In the genomic region with DNA sequence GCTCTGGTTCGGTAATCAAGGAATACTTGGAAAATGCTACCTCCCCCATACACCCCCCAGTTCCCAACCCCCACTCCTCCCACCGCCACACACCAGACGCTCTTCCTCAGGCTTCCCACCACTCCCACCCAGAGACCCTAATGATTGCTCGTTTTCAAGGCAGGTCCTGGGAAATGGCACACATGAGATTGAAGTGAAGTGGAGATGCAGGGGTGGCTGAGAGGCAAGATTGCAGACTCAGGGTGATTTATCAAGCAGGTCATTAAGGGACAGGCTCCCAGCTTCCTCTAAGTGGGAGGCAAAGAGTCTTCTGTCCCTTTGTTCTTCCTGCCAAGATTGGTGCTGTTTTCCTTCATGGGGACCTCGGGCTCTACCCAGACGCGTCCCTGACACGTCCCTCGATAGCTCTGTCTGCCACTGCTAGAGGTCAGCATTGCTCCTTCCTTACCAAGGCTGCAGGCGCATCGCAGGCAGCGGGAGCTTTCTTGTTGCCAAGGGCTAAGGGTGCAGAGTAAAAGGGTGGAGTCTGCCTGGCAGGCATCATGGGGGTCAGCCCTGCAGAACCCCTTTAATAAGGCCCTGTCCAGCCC, we compare ENCODE assay signal across 8 mouse cellular contexts.
DNase-seq lines count a peak whose midpoint lies in the region; ATAC-seq and TF ChIP-seq lines count a peak whose summit lies in the region.

No protein-coding gene starts in this region.

- peak; percentile 51 for TF ChIP-seq CTCF in ES-Bruce4 (IDR thresholded peaks at IDR 0.05; ENCODE audit: low read depth, low read length)
- peak; percentile 46 for TF ChIP-seq CTCF in liver, embryonic 14.5 days (IDR thresholded peaks at IDR 0.05; ENCODE audit: low read depth)
- no peak for TF ChIP-seq CTCF in thymus, adult 2 months (IDR thresholded peaks at IDR 0.05; ENCODE audit: borderline replicate concordance, control insufficient read depth, extremely low read depth, insufficient read depth, low read length, poor library complexity)

- H3K36me3 ChIP-seq in ES-Bruce4 (ENCODE audit: control insufficient read depth, insufficient read depth, low read length, poor library complexity, severe bottlenecking) = no peaks in the 10 kb centered on the region
- H3K36me3 ChIP-seq in liver, embryonic 14.5 days (replicated peaks; ENCODE audit: control insufficient read depth, insufficient read depth, low read depth) = no peaks in the 10 kb centered on the region
- H3K36me3 ChIP-seq in neural tube, embryonic 14.5 days (ENCODE audit: control insufficient read depth, insufficient read depth, low read length) = no peaks in the 10 kb centered on the region
- no peaks in the 10 kb centered on the region for H3K36me3 ChIP-seq in thymus, adult 2 months (ENCODE audit: control insufficient read depth, insufficient read depth, low read length)

- no peak overlapping the region for H3K4me3 ChIP-seq in ES-Bruce4 (ENCODE audit: low read depth, low read length)
- H3K4me3 ChIP-seq in liver, embryonic 14.5 days (ENCODE audit: insufficient read depth in 1 of 2, low read depth in 2 of 2, low read length in 2 of 2) = no peak overlapping the region
- H3K4me3 ChIP-seq in neural tube, embryonic 14.5 days (ENCODE audit: low read depth, low read length) = no peak overlapping the region
- no peak overlapping the region for H3K4me3 ChIP-seq in thymus, adult 2 months (ENCODE audit: control insufficient read depth, insufficient read depth, low read length)

- H3K4me1 ChIP-seq in ES-Bruce4 (ENCODE audit: control insufficient read depth, insufficient read depth, low read length) = no peaks in the 10 kb centered on the region
- peaks cover 0 to 6% of the 10 kb centered on the region in 2 experiments; a peak in 1 of 4 replicates for H3K4me1 ChIP-seq in liver, embryonic 14.5 days (replicated peaks; ENCODE audit: control insufficient read depth in 2 of 2, insufficient read depth in 2 of 2, low read length in 1 of 2)
- peaks cover 3% of the 10 kb centered on the region; the same call in 1 of the 2 replicates for H3K4me1 ChIP-seq in neural tube, embryonic 14.5 days (ENCODE audit: control insufficient read depth, insufficient read depth, low read length)
- H3K4me1 ChIP-seq in thymus, adult 2 months (replicated peaks; ENCODE audit: control insufficient read depth, insufficient read depth, low read length) = no peaks in the 10 kb centered on the region

- no peak overlapping the region for H3K27ac ChIP-seq in ES-Bruce4 (ENCODE audit: insufficient read depth, low read length)
- H3K27ac ChIP-seq in liver, embryonic 14.5 days = no peak overlapping the region
- H3K27ac ChIP-seq in neural tube, embryonic 14.5 days (ENCODE audit: low read depth, low read length) = no peak overlapping the region
- no peak overlapping the region for H3K27ac ChIP-seq in thymus, adult 2 months (ENCODE audit: control insufficient read depth, insufficient read depth, low read length)

- intact Hi-C loops in heart, postnatal 10 days (cut with DNase I) = loop anchor here (2.0 to 5.0 kb wide), 3 partner anchors 58 to 291 kb away; no protein-coding TSS in a partner anchor

- no peak overlapping the region for H3K9ac ChIP-seq in ES-Bruce4 (ENCODE audit: low read depth, poor library complexity, severe bottlenecking)
- H3K9ac ChIP-seq in liver, embryonic 14.5 days (replicated peaks) = no peak overlapping the region
- H3K9ac ChIP-seq in neural tube, embryonic 14.5 days (replicated peaks; ENCODE audit: low read depth, low read length) = no peak overlapping the region

- TF ChIP-seq POLR2A in ES-Bruce4 (IDR thresholded peaks at IDR 0.05; ENCODE audit: insufficient read depth, low read length) = no peak
- no peak for TF ChIP-seq POLR2A in thymus, adult 2 months (IDR thresholded peaks at IDR 0.05; ENCODE audit: control insufficient read depth, extremely low read depth, insufficient read depth, low read length, poor library complexity)

- 24% methylated on average over 12 of the region's 12 CpGs for WGBS in liver, embryonic 14.5 days (ENCODE audit: insufficient replicate concordance)
- 7% methylated on average over 12 of the region's 12 CpGs for WGBS in neural tube, embryonic 14.5 days
- WGBS in thymus, adult 2 months = 67% methylated on average over 12 of the region's 12 CpGs

- ATAC-seq in liver, embryonic 14.5 days (ENCODE audit: insufficient read depth) = peak; percentile 23; the same call in 1 of the 2 replicates
- ATAC-seq in neural tube, embryonic 14.5 days (ENCODE audit: low read depth) = peak; percentile 63; the same call in 1 of the 2 replicates

- no peak for TF ChIP-seq EP300 in ES-Bruce4 (IDR thresholded peaks at IDR 0.05; ENCODE audit: insufficient read depth, low read depth, low read length)
- no peak for TF ChIP-seq EP300 in liver, embryonic 14.5 days (IDR thresholded peaks at IDR 0.05; ENCODE audit: low read depth)

- H3K27me3 ChIP-seq in ES-Bruce4 (ENCODE audit: control insufficient read depth, insufficient read depth, low read length, poor library complexity, severe bottlenecking) = no peaks in the 10 kb centered on the region
- H3K27me3 ChIP-seq in liver, embryonic 14.5 days (ENCODE audit: control insufficient read depth, insufficient read depth, low read length) = no peaks in the 10 kb centered on the region
- H3K27me3 ChIP-seq in neural tube, embryonic 14.5 days (ENCODE audit: control insufficient read depth, insufficient read depth, low read length) = no peaks in the 10 kb centered on the region
- no peaks in the 10 kb centered on the region for H3K27me3 ChIP-seq in thymus, adult 2 months (ENCODE audit: control insufficient read depth, insufficient read depth, low read length)

- no peak overlapping the region for H3K4me2 ChIP-seq in liver, embryonic 14.5 days (ENCODE audit: low read depth)
- no peak overlapping the region for H3K4me2 ChIP-seq in neural tube, embryonic 14.5 days (ENCODE audit: low read depth, low read length)

- peak; percentile 51 for DNase-seq in Muller cell, postnatal 12 days (ENCODE audit: inconsistent ontology term)
- peak; percentile 69 for DNase-seq in embryo, embryonic 10.5 days (ENCODE audit: low spot score)
- DNase-seq in heart, postnatal 10 days = peak; percentile 53 to 62
- no peak for DNase-seq in liver, embryonic 14.5 days (ENCODE audit: low read depth in 3 of 3, low spot score in 3 of 3)
- DNase-seq in urinary bladder, postnatal 4 days (ENCODE audit: low spot score in 2 of 2) = no peak
- no peak for DNase-seq in thymus, adult 2 months

- H3K9me3 ChIP-seq in ES-Bruce4 (replicated peaks; ENCODE audit: control insufficient read depth, insufficient read depth, low read length, poor library complexity, severe bottlenecking) = no peaks in the 10 kb centered on the region
- H3K9me3 ChIP-seq in liver, embryonic 14.5 days (ENCODE audit: control insufficient read depth, low read length) = no peaks in the 10 kb centered on the region
- H3K9me3 ChIP-seq in neural tube, embryonic 14.5 days (ENCODE audit: control insufficient read depth, low read length) = no peaks in the 10 kb centered on the region

Comparison
In these comparisons a context has a peak if more than half of its experiments do, and no peak if none do; other contexts are left out.
1. DNase-seq: peak in Muller cell, postnatal 12 days (single experiment), embryo, embryonic 10.5 days (single experiment) and heart, postnatal 10 days (2 of 2); none in liver, embryonic 14.5 days (0 of 3), urinary bladder, postnatal 4 days (0 of 2) and thymus, adult 2 months (single experiment).